In genomic region chr11:83472324-83473234, GRCm38 (mm10) we compare ENCODE assay signal across 7 mouse cellular contexts. TPM values are rescaled to one million over a fixed set of nuclear protein-coding genes. Genes with fewer than 3 reads are reported as not detected.
DNase-seq lines count a peak whose midpoint lies in the region; ATAC-seq lines count a peak whose summit lies in the region.

TSS of gene Taf15 (plus strand) at chr11:83473086.

- peaks cover 15% of the 10 kb centered on the region for H3K4me1 ChIP-seq in intestine, embryonic 16.5 days (ENCODE audit: control insufficient read depth, insufficient read depth, low read length)
- peaks cover 13% of the 10 kb centered on the region for H3K4me1 ChIP-seq in midbrain, embryonic 11.5 days (ENCODE audit: control insufficient read depth, insufficient read depth, low read length)

- H3K4me3 ChIP-seq in intestine, embryonic 16.5 days (ENCODE audit: low read length), result peak within 1 kb of the TSS; percentile 93
- H3K4me3 ChIP-seq in midbrain, embryonic 11.5 days (ENCODE audit: low read depth, low read length), result peak within 1 kb of the TSS; percentile 94

- peak; percentile 96 for DNase-seq in adrenal gland, adult 8-10 months
- DNase-seq in embryo, embryonic 9.5 days (ENCODE audit: extremely low spot score), result peak; percentile 98
- peak; percentile 97 to 99 for DNase-seq in gastrocnemius, postnatal 4 days (ENCODE audit: low spot score in 2 of 2)
- peak; percentile 99 to 100 for DNase-seq in left cerebral cortex, postnatal 36 days (ENCODE audit: low spot score in 2 of 2)
- peak; percentile 100 for DNase-seq in midbrain, embryonic 11.5 days (ENCODE audit: low spot score, missing footprints)
- peak; percentile 97 for DNase-seq in skeletal muscle tissue, adult 2 months (ENCODE audit: low read depth, low spot score)

- peak; percentile 96 for ATAC-seq in intestine, embryonic 16.5 days
- peak; percentile 99 for ATAC-seq in midbrain, embryonic 11.5 days (ENCODE audit: low FRiP score)

- no peaks in the 10 kb centered on the region for H3K27me3 ChIP-seq in intestine, embryonic 16.5 days (replicated peaks; ENCODE audit: control insufficient read depth, insufficient read depth, low read length)
- H3K27me3 ChIP-seq in midbrain, embryonic 11.5 days (ENCODE audit: control insufficient read depth, insufficient read depth, low read length), result peaks cover 2% of the 10 kb centered on the region; the same call in 1 of the 2 replicates

- H3K27ac ChIP-seq in intestine, embryonic 16.5 days (ENCODE audit: low read length), result peak within 1 kb of the TSS; percentile 97
- peak within 1 kb of the TSS; percentile 95 for H3K27ac ChIP-seq in midbrain, embryonic 11.5 days (ENCODE audit: low read depth, low read length)

- under 1% methylated on average over 66 of the region's 66 CpGs for WGBS in intestine, embryonic 16.5 days
- under 1% methylated on average over 60 of the region's 66 CpGs for WGBS in midbrain, embryonic 11.5 days

- no peaks in the 10 kb centered on the region for H3K36me3 ChIP-seq in intestine, embryonic 16.5 days (ENCODE audit: control insufficient read depth, insufficient read depth, low read length)
- no peaks in the 10 kb centered on the region for H3K36me3 ChIP-seq in midbrain, embryonic 11.5 days (ENCODE audit: control insufficient read depth, insufficient read depth, low read length)

- peak within 1 kb of the TSS; percentile 95 for H3K9ac ChIP-seq in intestine, embryonic 16.5 days (ENCODE audit: low read depth, low read length)
- peak within 1 kb of the TSS; percentile 97 for H3K9ac ChIP-seq in midbrain, embryonic 11.5 days (ENCODE audit: low read length)

- peak within 1 kb of the TSS; percentile 72 for H3K4me2 ChIP-seq in intestine, embryonic 16.5 days (ENCODE audit: low read depth, low read length)
- peak within 1 kb of the TSS; percentile 88 for H3K4me2 ChIP-seq in midbrain, embryonic 11.5 days

- H3K9me3 ChIP-seq in intestine, embryonic 16.5 days (ENCODE audit: control insufficient read depth, low read length), result no peaks in the 10 kb centered on the region
- H3K9me3 ChIP-seq in midbrain, embryonic 11.5 days (ENCODE audit: control insufficient read depth, low read length), result no peaks in the 10 kb centered on the region

- intact Hi-C loops in left cerebral cortex, postnatal 36 days (cut with DNase I), result loop anchor here (1.0 kb wide), 1 partner anchor 32 kb away; no protein-coding TSS in a partner anchor

RNA-seq across cellular contexts. Expression of gene Taf15, which starts in this region (rescaled TPM):
- 10 to 100 TPM; 58.3 to 80.5 (median 68.7) TPM for total RNA-seq in adrenal gland, adult 8-10 months (2022)
- total RNA-seq in gastrocnemius, postnatal 4 days (2021), result 10 to 100 TPM; 34.6 to 40.1 TPM
- 8.3 and 10.0 TPM in 2 replicates for polyA plus RNA-seq in intestine, embryonic 16.5 days (2015; fragmentation: Nextera tagmentation; extraction: Ambion mirVana)
- 10 to 100 TPM; 44.2 to 72.7 TPM for total RNA-seq in left cerebral cortex, postnatal 36 days (2021)
- 8.5 and 10.6 TPM in 2 replicates for polyA plus RNA-seq in midbrain, embryonic 11.5 days (2014; fragmentation: Nextera tagmentation; extraction: Ambion mirVana)

Comparison
In these comparisons a context has a peak if more than half of its experiments do, and no peak if none do; other contexts are left out.
1. Peak in every context shown above with its lines: DNase-seq, ATAC-seq, H3K4me3 ChIP-seq and H3K27ac ChIP-seq.